Mouse (Mus musculus) heart, postnatal 10 days (tissue): ENCODE results near the gene Zfp507. TPM values are rescaled to one million over a fixed set of nuclear protein-coding genes. Genes with fewer than 3 reads are reported as not detected.

Source experiments
- DNase-seq, 2 experiments: peaks; one replicate each; pipeline ENCODE4 v3.0.0; 2021
- intact Hi-C: fragments of 180-260 bp; cut with DNase I; formaldehyde crosslinking; loops from one replicate; pipeline ENCODE4 v1.15.1; 2025
- total RNA-seq, 2 experiments: library from RNA; stranded (reverse); gene quantifications; 2 replicates each; pipeline ENCODE4 v1.2.3; 2021

The Zfp507 gene
- total RNA-seq = 10 to 100 TPM; 19.4 to 21.5 TPM

DNA sequence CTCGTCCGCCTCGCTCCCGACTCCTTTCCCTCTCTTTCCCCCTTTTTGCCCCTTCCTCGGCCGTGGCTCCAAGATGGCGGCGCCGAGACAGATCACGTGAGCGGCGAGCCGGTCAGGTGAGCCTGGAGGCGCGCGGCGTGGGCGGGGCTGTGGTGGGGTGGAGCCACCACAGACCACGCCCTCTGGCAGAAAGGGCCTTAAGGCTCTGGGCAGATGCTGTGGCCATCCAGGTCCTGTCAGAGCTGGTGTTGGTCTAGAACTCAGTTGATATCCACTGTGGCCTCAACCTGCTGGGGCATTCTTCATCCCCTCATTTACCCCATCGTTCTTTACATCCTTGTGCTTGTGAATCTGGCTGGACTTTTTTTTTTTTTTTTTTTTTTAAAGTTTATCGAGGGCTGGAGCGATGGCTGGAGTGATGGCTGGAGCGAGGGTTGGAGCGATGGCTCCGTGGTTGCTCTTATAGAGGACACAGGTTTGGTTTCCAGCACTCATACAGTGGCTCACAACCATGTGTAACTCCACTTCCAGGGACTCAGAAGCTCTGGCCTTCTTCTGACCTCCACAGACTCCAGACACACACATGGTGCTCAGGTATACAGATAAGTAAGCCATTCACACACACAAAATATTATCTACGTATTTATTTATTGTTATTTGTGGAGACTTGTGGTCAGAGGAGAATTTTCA lies at the start of gene Zfp507:
Zfp507 (minus strand) TSS at position 98 of the 690 bp plus-strand sequence.
- peak; percentile 87 to 91 for DNase-seq
- intact Hi-C loops = no loop called here

DNA sequence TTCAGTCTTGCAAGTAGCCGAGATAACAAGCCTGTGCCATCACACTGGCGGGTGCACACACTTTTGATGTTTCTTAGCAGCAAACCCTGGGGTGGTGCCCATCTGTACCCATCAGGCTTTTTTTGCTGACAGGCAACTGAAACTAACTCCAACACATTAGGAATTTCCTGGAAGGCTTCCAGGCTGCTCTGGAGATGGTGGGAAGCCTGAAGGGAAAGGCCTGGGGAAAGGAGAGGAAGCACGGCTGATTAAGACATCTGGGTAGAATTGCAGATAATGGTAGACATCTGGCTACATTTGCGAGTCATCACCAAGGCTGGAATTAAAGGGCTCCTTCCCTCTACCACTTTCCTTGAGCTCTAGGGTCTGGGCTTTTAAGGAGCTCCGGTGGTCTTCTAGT lies 47.6 kb upstream of the Zfp507 start:
- intact Hi-C loops = loop anchor here (10.0 kb wide), 1 partner anchor 166 kb away; no protein-coding TSS in a partner anchor
- peak; percentile 18 to 39 for DNase-seq

DNA sequence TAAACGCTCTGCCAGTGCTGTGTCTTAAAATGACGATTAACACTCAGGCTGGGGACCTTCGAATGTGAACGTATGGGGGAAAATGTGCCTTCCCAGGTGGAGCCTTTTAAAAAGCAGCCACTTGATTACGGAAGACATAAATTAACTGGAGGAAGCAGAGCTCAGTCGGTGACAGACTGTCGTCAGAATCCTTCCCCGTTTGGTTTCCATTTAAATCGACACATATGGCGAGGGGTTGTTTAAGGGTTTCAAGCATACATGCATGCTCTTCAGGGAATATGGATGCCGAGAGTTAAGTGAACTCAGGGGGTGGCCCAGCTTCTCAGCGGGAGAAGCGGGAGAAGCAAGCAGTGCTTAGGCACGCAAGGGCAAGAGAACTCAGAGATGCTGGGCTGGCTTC lies 45.7 kb upstream of the Zfp507 start:
- intact Hi-C loops = no loop called here
- no peak for DNase-seq

DNA sequence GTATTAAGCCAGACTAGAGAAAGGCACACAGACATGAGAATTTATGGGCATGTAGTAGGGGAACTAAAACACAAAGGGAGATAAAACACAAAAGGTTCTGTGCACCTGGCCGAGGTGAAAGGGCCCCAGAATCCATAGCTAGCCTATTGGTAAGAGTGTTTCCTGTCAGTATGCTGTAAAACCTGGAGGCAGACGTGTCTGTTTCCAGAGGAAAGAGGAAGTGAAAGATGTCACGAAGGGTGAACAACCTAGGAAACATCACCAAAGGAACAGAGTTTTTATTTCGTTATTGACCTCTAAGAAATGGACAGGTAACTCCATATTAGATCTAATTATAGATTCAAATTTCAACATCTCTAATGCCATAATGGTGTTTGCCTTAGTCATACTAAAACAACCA lies 37.7 kb upstream of the Zfp507 start:
- DNase-seq = no peak
- intact Hi-C loops = no loop called here

DNA sequence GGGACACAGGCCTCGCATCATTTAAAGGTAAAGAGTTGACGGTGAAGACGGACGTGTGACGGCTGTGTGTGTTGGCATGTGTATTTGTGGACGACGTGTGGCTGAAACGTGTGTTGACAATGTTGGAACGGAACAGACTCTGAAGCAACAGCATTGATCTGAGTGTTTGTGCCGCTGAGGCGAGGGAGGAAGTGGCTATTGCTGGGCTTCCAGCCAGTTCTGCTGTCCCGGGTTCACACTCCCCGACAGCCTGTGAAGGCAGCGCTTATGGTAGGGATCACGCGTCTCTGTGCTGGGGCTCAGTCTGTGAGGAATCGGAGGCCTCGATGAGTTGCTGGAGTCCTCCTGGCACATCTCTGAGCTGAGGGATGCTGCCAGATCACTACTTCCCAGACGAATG lies 34.0 kb upstream of the Zfp507 start:
- intact Hi-C loops = no loop called here
- peak; percentile 49 to 59 for DNase-seq

DNA sequence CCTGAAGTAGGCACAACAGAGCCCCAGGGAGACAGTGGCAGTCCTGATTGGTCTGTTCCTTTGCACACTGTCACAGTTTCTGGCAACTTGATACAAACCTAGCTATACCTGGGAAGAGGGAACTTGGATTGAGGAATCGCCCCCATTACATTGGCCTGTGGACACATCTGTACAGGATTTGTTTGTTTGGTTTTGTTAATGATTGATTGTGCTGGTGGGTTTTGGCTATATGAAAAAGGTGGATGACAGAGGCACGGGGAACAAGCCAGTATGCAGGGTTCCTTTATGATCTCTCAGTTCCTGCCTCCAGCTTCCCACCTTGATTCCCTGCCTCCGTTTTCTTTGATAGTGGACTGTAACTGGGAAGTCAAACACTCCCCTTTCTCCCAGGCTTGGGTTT lies 33.6 kb upstream of the Zfp507 start:
- no peak for DNase-seq
- intact Hi-C loops = no loop called here

DNA sequence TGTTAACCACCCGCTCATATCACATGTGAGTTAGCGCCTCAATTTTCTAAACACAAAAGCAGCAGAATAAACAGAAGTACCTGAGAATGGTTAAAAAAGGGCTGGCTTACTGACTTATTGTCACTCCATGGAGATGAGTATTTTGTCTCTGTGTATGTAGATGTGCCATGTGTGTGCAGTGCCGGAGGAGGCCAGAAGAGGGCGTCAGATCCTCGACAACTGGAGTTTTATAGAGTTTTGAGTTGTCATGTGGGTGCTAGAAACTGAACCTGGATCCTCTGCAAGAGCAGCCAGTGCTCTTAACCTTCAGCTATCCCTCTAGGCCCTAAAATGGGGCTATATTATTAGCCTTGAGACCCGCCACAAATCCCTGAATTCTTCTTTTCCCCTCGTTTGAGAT lies 27.3 kb upstream of the Zfp507 start:
- intact Hi-C loops = no loop called here
- DNase-seq = no peak

DNA sequence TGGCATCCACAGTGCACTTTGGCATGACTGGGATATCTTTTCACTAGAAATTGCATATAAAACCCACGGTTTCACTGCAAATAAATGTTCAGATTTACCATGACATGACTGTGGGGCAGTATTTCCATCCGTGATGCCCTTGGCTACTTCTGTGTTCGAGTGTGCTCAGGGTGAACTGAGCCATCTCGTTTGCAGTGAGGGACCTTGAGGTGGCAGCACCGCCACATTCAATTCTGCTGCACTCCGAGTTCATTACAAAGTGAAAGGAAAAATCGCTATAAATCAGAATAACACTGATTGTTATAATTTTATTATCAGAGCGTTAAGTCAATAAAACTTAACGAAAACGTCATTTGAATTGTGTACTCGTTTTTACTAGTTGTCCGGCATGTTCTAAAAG lies 21.1 kb upstream of the Zfp507 start:
- no peak for DNase-seq
- intact Hi-C loops = no loop called here

DNA sequence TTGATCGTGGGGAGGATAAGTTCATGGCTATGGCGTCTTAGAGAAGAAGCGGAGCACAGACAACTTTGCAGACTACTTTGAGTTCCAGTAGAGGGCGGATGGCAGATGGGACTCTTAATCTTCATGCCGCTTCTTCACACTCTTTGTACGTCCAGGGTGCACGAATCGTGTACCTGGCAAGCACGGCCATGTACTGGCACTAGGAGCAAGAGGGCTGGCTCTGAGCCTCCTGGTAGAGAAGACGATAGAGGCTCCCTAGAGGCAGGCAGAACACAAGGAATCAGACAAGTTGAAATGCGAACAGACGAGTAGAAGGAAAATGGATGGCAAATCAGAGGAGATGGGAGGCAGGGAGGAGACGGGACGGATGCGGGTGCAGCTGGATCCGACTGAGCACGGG lies 19.5 kb upstream of the Zfp507 start:
- intact Hi-C loops = no loop called here
- DNase-seq = no peak

DNA sequence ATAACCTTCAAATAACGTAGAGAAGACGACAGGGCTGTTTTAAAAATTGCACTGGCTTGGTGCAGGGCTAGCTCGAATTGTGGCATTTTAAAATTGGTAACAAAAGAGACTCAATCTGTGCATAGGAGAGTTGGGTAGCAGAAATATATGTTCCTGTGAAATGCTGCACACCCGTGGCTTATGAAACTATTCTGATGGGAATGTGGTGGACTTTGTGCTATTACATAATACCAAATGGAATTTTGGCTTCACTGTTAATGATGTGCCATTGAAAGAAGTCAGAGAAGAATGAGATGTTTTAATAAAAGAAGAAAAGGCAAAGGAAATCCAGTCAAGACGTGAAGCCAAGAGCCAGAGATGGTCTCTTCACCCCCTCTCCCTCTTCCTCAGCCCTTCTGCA lies 18.6 kb upstream of the Zfp507 start:
- intact Hi-C loops = no loop called here
- DNase-seq = no peak

DNA sequence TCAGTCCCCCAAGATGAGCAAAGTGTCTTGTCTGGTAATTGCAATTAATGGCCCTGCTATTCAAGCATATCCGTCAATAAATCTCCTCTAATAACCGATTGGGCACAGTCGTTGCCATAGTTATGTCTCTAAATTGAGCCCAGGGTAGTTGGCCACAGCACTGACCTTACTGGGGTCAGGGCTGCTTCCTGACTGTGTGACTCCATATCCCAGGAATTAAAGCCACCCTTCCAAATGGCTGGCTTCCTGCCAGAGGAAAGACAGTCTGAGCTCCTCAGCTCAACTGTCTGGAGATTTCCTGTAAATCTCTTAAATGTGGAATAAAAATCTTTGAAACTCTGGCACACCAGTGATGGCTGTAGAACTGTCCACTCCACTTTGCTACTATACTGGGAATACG lies 16.7 kb upstream of the Zfp507 start:
- peak; percentile 38 to 46 for DNase-seq
- intact Hi-C loops = no loop called here

DNA sequence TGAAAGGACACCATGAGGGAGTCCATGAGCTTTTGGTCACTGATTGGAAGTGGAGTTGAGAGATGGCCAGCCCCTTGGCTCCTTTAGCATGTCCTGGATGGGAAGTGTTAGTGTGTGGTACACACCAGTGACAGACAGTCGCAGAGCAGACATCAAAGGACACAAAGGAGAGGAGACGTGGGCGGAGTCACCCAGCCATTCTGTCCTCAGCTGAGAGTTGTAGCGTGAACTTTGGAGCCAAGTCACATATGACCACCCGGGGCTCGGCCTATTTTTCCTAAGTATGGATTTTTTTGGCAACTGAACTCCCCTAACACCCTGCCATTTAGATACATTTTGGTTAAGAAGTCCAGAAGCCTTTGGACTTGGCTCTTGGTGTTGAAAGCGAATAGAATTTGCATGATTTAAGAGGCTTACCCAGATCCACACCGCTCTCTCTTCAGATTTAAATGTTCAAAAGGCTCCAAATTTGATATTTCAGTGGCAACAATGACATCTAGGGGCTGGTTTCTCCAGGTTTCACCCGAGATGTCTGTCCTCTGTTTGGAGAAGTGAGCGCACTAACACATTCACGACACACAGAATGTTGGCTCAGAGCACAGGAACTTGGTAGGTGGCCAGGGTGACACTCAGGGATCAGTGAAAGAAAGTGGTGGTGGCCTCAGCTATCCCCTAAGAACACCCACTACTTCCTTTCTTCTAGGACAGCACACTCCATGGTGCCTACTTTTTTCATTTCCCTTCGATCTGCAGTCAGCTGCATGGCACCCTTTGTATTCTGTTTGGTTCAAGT lies 12.2 kb upstream of the Zfp507 start:
- no peak for DNase-seq
- intact Hi-C loops = no loop called here

DNA sequence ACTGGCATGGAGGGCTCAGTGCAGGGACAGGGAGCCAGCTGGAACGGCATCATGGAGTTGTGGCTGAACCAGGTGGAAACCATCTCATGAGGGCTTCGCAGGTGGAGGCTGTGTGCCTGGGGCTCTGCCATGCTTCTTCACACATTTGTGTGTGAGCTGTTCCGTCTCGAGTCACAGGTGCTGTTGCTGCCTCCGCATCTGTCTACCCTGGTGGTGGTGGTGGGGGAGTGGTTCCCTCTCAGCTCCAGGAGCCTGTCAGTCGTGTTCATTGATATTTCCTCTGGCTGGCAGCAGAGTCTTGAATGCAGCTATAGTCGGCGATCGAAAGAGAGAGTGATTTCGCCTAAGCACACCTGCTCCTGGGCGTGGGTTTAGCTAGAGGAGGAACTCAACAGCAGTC lies 10.5 kb upstream of the Zfp507 start:
- intact Hi-C loops = no loop called here
- DNase-seq = no peak

DNA sequence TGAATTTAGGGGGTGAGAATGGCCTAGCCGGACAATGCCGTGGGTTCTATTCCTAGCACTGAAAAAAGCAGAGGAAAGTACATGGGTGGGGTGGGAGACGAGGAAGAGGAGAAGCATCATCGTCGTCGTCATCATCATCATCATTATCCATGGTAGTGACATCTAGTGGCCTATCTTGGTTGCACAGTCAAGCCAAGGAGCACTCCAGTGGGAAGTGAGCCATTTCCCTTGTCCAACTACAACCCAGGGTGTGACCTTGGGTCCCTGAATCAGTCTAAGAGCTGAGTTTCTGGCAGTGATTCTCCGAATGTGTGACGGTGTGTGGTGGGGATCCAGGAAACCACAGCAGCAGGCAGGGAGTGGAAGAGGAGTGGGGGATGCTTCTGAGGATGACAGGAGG lies 7.9 kb upstream of the Zfp507 start:
- intact Hi-C loops = no loop called here
- peak; percentile 29 to 57 for DNase-seq

DNA sequence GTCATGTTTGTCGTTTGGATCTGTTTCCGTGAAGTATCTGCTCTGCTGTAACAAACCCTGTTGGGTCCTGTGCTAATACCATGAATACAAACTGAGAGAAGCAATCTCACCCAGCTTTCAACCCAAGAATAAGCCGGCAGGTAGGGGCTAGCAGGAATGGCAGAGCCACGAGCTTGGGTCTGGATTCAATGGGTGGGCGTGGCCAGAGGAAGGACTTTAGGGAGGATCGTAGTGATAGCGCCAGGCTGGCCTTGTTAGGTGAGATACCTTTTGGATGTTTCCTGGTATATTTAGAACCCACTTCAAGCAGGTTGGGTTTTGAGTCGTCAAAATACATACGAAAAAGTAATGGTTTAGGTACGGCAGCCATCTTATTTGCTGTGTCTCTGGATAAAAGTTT lies 1.4 kb upstream of the Zfp507 start:
- intact Hi-C loops = no loop called here
- no peak for DNase-seq

DNA sequence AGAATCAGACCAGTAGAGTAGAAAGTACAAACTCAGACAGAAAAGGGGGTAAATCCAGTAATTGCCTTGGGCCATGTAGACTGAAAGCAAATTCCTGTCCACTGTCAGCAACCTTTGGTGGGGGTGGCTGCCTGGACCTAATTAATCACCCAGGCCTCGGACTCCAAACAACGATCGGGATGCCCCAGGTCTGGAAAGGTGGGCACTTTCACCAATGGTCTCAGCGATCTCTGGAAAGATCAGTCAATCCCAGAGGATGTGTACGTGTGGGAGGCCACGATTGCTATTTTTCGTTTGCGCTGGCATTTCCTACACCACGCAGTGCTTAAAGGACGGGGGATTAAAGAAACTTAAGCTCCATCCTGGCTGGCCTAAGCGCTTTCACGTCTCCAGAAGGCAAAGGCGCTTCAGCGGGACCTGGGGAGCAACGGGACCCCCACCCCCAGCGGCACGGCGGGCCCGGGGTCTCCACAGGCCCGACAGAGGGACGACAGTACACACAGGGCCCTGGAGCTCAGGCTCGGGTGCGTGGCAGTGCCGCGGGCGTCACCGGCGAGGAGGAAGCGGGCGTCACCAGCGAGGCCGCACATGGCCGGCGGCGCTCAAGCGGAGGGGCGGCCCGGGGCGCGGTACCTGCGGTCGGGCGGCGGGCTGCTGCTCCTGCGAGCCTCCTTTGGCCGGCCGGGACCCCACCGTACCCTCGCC lies 450 bp downstream of the Zfp507 start:
- intact Hi-C loops = no loop called here
- no peak for DNase-seq

DNA sequence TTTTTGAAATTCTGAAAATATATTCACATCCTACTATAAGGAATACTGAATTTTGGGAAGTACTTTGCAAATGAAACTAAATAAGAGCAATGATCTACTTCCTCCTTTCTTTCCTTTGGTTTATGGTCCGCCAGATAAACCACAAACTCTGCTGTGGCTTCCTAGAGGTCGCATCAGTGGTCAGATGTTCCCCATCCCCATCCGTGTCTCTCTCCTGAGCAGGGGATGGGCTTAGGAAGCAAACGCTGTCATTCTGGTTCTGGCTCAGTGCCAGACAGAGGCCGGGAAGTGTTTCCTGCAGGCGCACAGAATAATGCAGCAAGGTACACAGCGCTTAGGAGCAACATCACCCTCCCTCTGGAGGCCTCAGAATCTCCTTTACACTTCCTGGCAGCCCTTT lies 6.7 kb downstream of the Zfp507 start:
- DNase-seq = peak; percentile 25 to 28
- intact Hi-C loops = no loop called here

DNA sequence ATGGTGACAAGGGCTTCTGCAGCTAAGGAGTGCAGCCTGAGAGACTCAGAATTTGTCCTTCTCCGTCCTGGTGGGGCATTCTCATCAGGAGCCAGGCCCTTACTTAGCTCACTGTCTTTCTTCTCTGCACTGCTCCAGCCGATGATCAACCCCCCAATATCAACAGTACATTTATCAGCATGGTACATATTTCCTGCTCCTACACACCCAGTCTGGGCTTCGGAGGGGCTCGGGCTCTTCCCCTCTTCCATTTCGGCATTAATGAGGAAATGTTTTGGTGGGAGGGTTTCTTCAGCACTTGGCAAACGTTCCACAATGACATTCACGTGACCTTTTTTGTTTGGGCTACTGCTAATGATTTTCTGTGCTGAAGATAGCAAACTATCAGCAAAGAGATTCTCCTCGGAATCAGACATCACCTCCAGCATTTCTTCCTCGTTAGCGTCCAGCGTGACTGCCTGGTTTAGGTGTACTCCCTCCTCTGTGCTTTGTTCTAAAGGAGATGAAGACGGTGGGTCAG lies 8.6 kb downstream of the Zfp507 start:
- no peak for DNase-seq
- intact Hi-C loops = loop anchor here (5.0 kb wide), 1 partner anchor 1563 kb away; no protein-coding TSS in a partner anchor

DNA sequence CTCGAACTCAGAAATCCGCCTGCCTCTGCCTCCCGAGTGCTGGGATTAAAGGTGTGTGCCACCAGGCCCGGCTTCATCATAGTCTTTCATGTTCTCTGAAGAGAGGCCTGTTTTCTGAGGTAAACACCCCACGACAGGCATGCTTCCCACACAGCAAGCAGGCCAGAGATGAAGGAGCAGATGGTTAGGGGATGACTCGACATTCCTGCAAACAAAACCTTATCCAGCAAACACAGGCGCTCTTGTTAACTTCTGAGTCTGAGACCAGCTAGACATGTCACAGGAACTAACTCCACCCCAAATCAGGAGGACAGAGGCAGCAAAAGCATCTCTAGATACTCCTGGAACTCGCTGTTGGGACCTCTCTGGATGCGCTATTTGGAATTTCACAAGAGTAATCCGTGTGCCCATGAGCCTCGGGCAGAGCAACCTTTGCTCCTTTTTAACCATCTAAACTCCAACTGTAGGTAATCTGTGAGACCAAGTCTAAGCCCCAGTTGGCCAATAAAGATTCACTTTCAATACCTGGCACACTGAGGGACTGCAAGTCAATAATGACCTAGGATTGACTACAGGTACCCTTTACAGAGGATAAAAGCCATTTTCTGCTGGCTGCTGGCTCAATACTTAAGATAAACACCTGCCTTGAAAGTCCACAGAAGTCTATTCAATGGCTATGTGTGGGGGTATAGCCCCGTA lies 10.5 kb downstream of the Zfp507 start:
- DNase-seq = no peak
- intact Hi-C loops = loop anchor here (5.0 kb wide), 1 partner anchor 1565 kb away; no protein-coding TSS in a partner anchor

DNA sequence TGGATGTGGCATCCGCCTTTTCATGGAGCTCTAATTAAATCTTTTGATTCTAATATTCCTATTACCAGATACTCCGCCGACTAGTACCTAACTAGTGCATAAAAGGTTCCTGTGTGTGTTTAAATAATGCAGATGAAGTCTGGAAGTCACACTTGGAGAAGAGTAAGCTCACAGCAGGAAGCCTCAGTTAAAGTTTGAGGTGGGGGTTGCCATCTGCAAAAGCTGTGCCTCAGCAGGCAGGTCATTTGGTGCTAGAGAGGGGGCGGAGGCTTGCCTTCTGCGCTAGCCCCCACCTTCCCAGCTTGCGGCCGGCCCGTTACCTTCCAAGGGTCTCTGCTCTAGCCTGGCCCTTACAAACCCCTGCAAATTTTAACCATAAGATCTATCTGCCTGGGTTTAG lies 11.9 kb downstream of the Zfp507 start:
- intact Hi-C loops = loop anchor here (5.0 kb wide), 1 partner anchor 1566 kb away; no protein-coding TSS in a partner anchor

DNA sequence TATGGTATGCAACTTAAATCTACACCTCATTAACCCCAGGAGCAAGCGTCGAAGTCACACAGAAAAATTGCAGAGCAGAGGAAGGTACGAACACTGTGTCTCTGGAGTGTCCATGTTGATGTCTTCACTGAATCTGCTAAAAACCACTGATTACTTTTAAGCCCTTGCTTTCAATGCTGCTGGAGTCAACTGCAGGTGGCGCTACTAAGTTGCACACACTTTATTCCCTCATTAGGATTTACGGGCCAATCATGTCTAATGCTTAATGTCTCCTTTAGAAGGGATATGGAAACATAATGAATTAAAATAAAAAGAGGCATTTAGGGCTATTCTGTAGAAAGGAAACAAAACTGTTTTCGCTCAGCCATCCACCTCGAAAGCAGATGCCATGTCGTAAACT lies 12.6 kb downstream of the Zfp507 start:
- intact Hi-C loops = loop anchor here (5.0 kb wide), 1 partner anchor 1567 kb away; no protein-coding TSS in a partner anchor
- peak; percentile 8 to 27 for DNase-seq

More for the DNA sequence above, 11.9 kb downstream of the Zfp507 start:
- DNase-seq = no peak
